ENCODE assay signal across 17 mouse cellular contexts in genomic region chr14:98887588-98887987, GRCm38 (mm10).
"Had no signal": no experiment of that assay in that cellular context is flagged by ENCODE, and none has a peak within 500 bp of the region (broad histone marks: within the 10 kb centered on the region; RNA-seq: fewer than 3 reads in every experiment).

No protein-coding gene starts in this region.

- H3K4me1 ChIP-seq: liver, embryonic 13.5 days; liver, embryonic 15.5 days; midbrain, embryonic 13.5 days; midbrain, embryonic 15.5 days; neural tube, embryonic 12.5 days; stomach, embryonic 15.5 days had no signal

- H3K9ac ChIP-seq: liver, embryonic 13.5 days; liver, embryonic 15.5 days; liver, postnatal 0 days; midbrain, embryonic 13.5 days; midbrain, embryonic 15.5 days; neural tube, embryonic 12.5 days; stomach, embryonic 15.5 days had no signal

- DNase-seq: liver, embryonic 13.5 days; liver, postnatal 0 days; lung, adult 2 months; lung, postnatal 36 days; right cerebral cortex, postnatal 14 days; thymus, adult 2 months; thymus, postnatal 25 days; thymus, postnatal 4 days had no signal

- H3K27ac ChIP-seq: liver, embryonic 13.5 days; liver, embryonic 15.5 days; macrophage; midbrain, embryonic 13.5 days; midbrain, embryonic 15.5 days; neural tube, embryonic 12.5 days; stomach, embryonic 15.5 days; stomach, postnatal 0 days had no signal

- ATAC-seq: liver, postnatal 0 days; midbrain, embryonic 13.5 days; midbrain, embryonic 15.5 days had no signal

- H3K27me3 ChIP-seq: liver, embryonic 13.5 days; liver, embryonic 15.5 days; megakaryocyte, embryonic 14.5 days; midbrain, embryonic 13.5 days; midbrain, embryonic 15.5 days; neural tube, embryonic 12.5 days; stomach, embryonic 15.5 days had no signal

- H3K9me3 ChIP-seq: liver, embryonic 13.5 days; liver, embryonic 15.5 days; megakaryocyte, embryonic 14.5 days; midbrain, embryonic 13.5 days; midbrain, embryonic 15.5 days; neural tube, embryonic 12.5 days; stomach, embryonic 15.5 days had no signal

- H3K4me2 ChIP-seq: liver, embryonic 13.5 days; liver, embryonic 15.5 days; midbrain, embryonic 11.5 days; midbrain, embryonic 13.5 days; midbrain, embryonic 15.5 days; neural tube, embryonic 12.5 days; stomach, embryonic 15.5 days had no signal

- H3K36me3 ChIP-seq: liver, embryonic 13.5 days; liver, embryonic 15.5 days; midbrain, embryonic 13.5 days; midbrain, embryonic 15.5 days; neural tube, embryonic 12.5 days; stomach, embryonic 15.5 days had no signal

- H3K4me3 ChIP-seq: liver, embryonic 13.5 days; liver, embryonic 15.5 days; megakaryocyte, embryonic 14.5 days; midbrain, embryonic 13.5 days; midbrain, embryonic 15.5 days; neural tube, embryonic 12.5 days; stomach, embryonic 15.5 days had no signal
